Mouse (Mus musculus): ENCODE data around the gene Acad8.
A peak's percentile ranks its signal among the peaks of the same experiment; 100 is the strongest.

The Acad8 gene

GRCm38 (mm10) chr9:26999461-27000395, at the start of gene Acad8, which contains the start of gene Thyn1:
Gene Acad8 (minus strand): TSS chr9:26999566.
Gene Thyn1 (plus strand): TSS chr9:26999710.
- peak; percentile 99 for DNase-seq (ENCODE audit: inconsistent ontology term)

GRCm38 (mm10) chr9:27043892-27044291, 44.5 kb upstream of the Acad8 start:
- no peak for DNase-seq (ENCODE audit: inconsistent ontology term)

GRCm38 (mm10) chr9:27030763-27031100, 31.4 kb upstream of the Acad8 start:
- DNase-seq (ENCODE audit: inconsistent ontology term) = no peak

- DNase-seq (ENCODE audit: inconsistent ontology term) = peak; percentile 96
Observed at GRCm38 (mm10) chr9:27029828-27030762, 30.7 kb upstream of the Acad8 start, which contains the start of the genes Vps26b and Ncapd3. Gene Vps26b (minus strand): TSS chr9:27030065. Gene Ncapd3 (plus strand): TSS chr9:27030175.

GRCm38 (mm10) chr9:27029022-27029827, 29.9 kb upstream of the Acad8 start:
- peak; percentile 39 for DNase-seq (ENCODE audit: inconsistent ontology term)

- no peak for DNase-seq (ENCODE audit: inconsistent ontology term)
Observed at GRCm38 (mm10) chr9:27026708-27027107, 27.3 kb upstream of the Acad8 start.

GRCm38 (mm10) chr9:27023681-27024080, 24.3 kb upstream of the Acad8 start:
- no peak for DNase-seq (ENCODE audit: inconsistent ontology term)

- no peak for DNase-seq (ENCODE audit: inconsistent ontology term)
Observed at GRCm38 (mm10) chr9:27018961-27019360, 19.6 kb upstream of the Acad8 start.

- DNase-seq (ENCODE audit: inconsistent ontology term) = no peak
Observed at GRCm38 (mm10) chr9:27011572-27011971, 12.2 kb upstream of the Acad8 start.

- no peak for DNase-seq (ENCODE audit: inconsistent ontology term)
Observed at GRCm38 (mm10) chr9:27009231-27009630, 9.9 kb upstream of the Acad8 start.

- DNase-seq (ENCODE audit: inconsistent ontology term) = no peak
Observed at GRCm38 (mm10) chr9:27006866-27007265, 7.5 kb upstream of the Acad8 start.

GRCm38 (mm10) chr9:27005933-27006332, 6.6 kb upstream of the Acad8 start:
- DNase-seq (ENCODE audit: inconsistent ontology term) = no peak

- no peak for DNase-seq (ENCODE audit: inconsistent ontology term)
Observed at GRCm38 (mm10) chr9:27005231-27005630, 5.9 kb upstream of the Acad8 start.

GRCm38 (mm10) chr9:26998669-26999460, 501 bp downstream of the Acad8 start:
- DNase-seq (ENCODE audit: inconsistent ontology term) = no peak

GRCm38 (mm10) chr9:26997501-26997900, 1.9 kb downstream of the Acad8 start:
- DNase-seq (ENCODE audit: inconsistent ontology term) = no peak

- no peak for DNase-seq (ENCODE audit: inconsistent ontology term)
Observed at GRCm38 (mm10) chr9:26997062-26997461, 2.3 kb downstream of the Acad8 start.

GRCm38 (mm10) chr9:26993900-26994299, 5.5 kb downstream of the Acad8 start:
- DNase-seq (ENCODE audit: inconsistent ontology term) = peak; percentile 32

GRCm38 (mm10) chr9:26993118-26993517, 6.2 kb downstream of the Acad8 start:
- peak; percentile 56 for DNase-seq (ENCODE audit: inconsistent ontology term)

- DNase-seq (ENCODE audit: inconsistent ontology term) = no peak
Observed at GRCm38 (mm10) chr9:26990181-26990580, 9.2 kb downstream of the Acad8 start.

- DNase-seq (ENCODE audit: inconsistent ontology term) = no peak
Observed at GRCm38 (mm10) chr9:26985668-26986277, 13.6 kb downstream of the Acad8 start.
